Mouse (Mus musculus) hindbrain, embryonic 13.5 days (tissue): Measurements from ENCODE around the gene Moxd1. TPM values are rescaled to one million over a fixed set of nuclear protein-coding genes. Genes with fewer than 3 reads are reported as not detected.

ENCODE experiments used
- ATAC-seq: fragments of 200-750 bp; cut with Nextera tagmentation; 2 replicates; pipeline ENCODE4 v1.8.0; 2017; ENCODE audit warnings: moderate TSS enrichment; ENCODE audit not compliant: low FRiP score
- H3K27ac ChIP-seq: fragments of 300-500 bp; sonication (generic); 2 replicates; pipeline ENCODE4 v1.5.1; 2015; ENCODE audit warnings: inconsistent platforms, mild to moderate bottlenecking, moderate library complexity
- H3K27me3 ChIP-seq: fragments of 300-500 bp; sonication (generic); 2 replicates; pipeline ENCODE4 v1.6.1; 2015; ENCODE audit warnings: mild to moderate bottlenecking, inconsistent platforms
- H3K36me3 ChIP-seq: fragments of 300-500 bp; sonication (generic); 2 replicates; pipeline ENCODE4 v1.6.1; 2015; ENCODE audit warnings: mild to moderate bottlenecking, inconsistent platforms
- H3K4me1 ChIP-seq: fragments of 300-500 bp; sonication (generic); replicated peaks from 2 replicates; pipeline ENCODE4 v1.6.1; 2015; ENCODE audit warnings: inconsistent platforms
- H3K4me2 ChIP-seq: fragments of 300-500 bp; sonication (generic); 2 replicates; pipeline ENCODE4 v1.6.1; 2015; ENCODE audit warnings: inconsistent platforms, mild to moderate bottlenecking, moderate library complexity
- H3K4me3 ChIP-seq: fragments of 300-500 bp; sonication (generic); 2 replicates; pipeline ENCODE4 v1.5.1; 2015; ENCODE audit warnings: mild to moderate bottlenecking, inconsistent platforms
- H3K9ac ChIP-seq: fragments of 300-500 bp; sonication (generic); 2 replicates; pipeline ENCODE4 v1.6.1; 2015; ENCODE audit warnings: mild to moderate bottlenecking, inconsistent platforms
- H3K9me3 ChIP-seq: fragments of 300-500 bp; sonication (generic); 2 replicates; pipeline ENCODE4 v1.6.1; 2016; ENCODE audit warnings: inconsistent platforms
- WGBS: fragments of 180-500 bp; shearing (Covaris S2); methylation state at CpG from one replicate; pipeline ENCODE4 v1.1.7; 2015; 5-methylcytosine and 5-hydroxymethylcytosine counted together
- polyA plus RNA-seq: library from polyadenylated mRNA; unstranded; fragments of >200 nt; fragmentation: Nextera tagmentation; extraction: Ambion mirVana; gene quantifications from 2 replicates; pipeline ENCODE4 v1.2.1, GENCODE M21; 2015

Moxd1 gene
- polyA plus RNA-seq, 1 experiment from 2014 or later: 8.6 TPM

DNA sequence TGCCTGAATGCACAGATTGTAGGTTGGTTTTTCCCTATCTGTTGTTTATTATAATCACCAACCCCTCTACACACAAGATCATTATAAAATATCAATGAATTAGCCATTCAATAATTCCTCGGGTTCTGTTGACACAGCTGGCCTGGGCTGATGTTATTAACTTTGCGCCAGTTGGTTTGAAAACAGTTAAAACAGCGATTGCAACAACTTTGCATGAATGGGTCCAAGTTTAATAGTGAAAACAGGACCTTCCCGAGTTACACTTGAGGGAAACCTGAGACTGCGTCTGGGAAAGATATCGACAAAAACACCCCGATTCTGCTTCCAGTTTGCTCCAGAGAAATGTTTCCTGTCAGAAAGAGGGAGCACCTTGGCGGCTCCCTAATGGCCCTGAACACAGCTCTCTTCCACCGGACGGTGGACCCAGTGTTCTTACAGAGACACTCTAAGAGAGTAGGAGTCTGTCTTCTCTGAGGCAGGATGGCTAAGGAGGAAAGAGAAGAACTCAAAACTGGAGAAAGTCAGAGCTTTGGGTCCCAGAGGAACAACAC lies 116.4 kb downstream of the Moxd1 start:
- H3K9ac ChIP-seq: no peak overlapping the region
- no peak overlapping the region for H3K4me2 ChIP-seq
- no peak for ATAC-seq
- H3K27me3 ChIP-seq: no peaks in the 10 kb centered on the region
- H3K36me3 ChIP-seq: no peaks in the 10 kb centered on the region
- no peaks in the 10 kb centered on the region for H3K9me3 ChIP-seq
- H3K4me1 ChIP-seq: no peaks in the 10 kb centered on the region
- H3K27ac ChIP-seq: no peak overlapping the region
- 88% methylated on average over 10 of the region's 10 CpGs for WGBS
- no peak overlapping the region for H3K4me3 ChIP-seq

DNA sequence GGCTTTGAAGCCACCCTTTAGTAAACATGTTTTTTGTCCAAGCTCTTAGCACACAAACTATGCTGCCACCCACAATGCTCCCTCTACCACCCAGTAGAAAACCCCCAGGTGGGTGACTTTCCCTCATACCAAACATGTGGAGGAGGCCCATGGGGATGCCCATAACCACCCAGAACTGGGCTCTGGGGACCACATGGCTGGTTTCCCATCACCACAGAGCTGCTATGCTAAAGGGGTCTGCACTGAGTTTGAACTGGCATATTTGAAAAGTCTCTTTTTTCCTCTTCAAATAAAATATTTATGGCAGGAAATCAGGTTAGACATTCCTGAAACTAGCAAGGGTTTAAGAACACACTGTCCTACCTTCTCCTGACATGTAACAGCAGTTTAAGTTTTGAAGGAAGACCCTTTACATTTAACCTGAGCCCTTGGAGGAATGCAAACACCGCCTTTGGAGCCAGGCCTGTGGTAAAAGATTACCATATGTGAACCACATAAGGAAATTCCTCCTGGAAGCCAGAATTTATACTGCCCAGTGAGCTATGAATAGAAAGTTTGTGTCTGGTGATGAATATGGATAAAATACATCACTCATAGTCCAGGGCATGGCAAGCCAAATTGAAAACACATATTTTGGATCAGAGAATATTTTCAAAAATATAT lies 117.4 kb downstream of the Moxd1 start:
- Histone ChIP-seq H3K4me1 (no peaks in the 10 kb centered on the region), H3K4me2 (no peak overlapping the region), H3K27me3 (no peaks in the 10 kb centered on the region), H3K4me3 (no peak overlapping the region), H3K9me3 (no peaks in the 10 kb centered on the region), H3K36me3 (no peaks in the 10 kb centered on the region), H3K9ac (no peak overlapping the region), H3K27ac (no peak overlapping the region)
- WGBS: 73% methylated on average over 1 of the region's 1 CpGs
- no peak for ATAC-seq

DNA sequence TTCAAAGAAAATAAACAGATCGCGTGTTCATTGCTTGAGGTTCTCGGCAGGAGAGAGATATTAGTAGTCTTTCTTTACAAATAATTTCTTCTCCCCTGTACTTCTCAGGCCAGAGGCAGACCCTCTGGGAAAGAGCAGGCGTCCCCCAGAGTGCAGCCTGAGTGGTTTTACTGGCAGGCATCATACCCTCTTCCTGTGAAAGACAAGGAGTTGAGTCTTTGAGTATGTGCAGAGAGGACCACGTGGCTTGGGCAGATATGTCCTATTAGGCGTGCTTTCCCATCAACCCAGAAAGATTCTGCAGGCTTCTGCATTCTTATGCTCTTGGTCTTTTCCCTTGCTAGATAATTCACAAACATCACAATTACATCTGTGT lies 117.9 kb downstream of the Moxd1 start:
- Histone ChIP-seq H3K4me2 (no peak overlapping the region), H3K4me3 (no peak overlapping the region), H3K27me3 (no peaks in the 10 kb centered on the region), H3K4me1 (no peaks in the 10 kb centered on the region), H3K36me3 (no peaks in the 10 kb centered on the region), H3K9me3 (no peaks in the 10 kb centered on the region), H3K27ac (no peak overlapping the region), H3K9ac (no peak overlapping the region)
- WGBS: 84% methylated on average over 6 of the region's 6 CpGs
- no peak for ATAC-seq

DNA sequence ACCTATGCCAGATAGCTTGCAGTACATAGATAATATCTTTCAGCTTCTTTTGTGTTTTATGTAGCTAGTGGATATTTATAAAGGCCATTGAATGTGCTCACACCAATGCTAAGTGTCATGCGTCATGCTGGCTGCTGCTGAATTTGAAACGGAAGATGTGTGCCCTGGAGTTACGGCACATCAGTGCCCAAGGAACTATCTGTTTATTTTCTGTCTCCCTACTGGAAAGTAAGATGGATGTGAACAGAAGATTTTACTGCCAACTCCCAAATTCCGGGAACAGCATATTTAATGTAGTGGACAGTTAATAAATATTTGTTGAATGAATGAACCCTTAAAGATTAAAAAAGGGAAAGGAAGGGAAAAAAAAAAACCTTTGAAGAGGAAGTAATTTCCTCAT lies 119.8 kb downstream of the Moxd1 start:
- H3K4me1 ChIP-seq: no peaks in the 10 kb centered on the region
- 62% methylated on average over 4 of the region's 4 CpGs for WGBS
- H3K27me3 ChIP-seq: no peaks in the 10 kb centered on the region
- H3K27ac ChIP-seq: no peak overlapping the region
- ATAC-seq: no peak
- H3K9me3 ChIP-seq: no peaks in the 10 kb centered on the region
- H3K4me3 ChIP-seq: no peak overlapping the region
- no peak overlapping the region for H3K4me2 ChIP-seq
- no peak overlapping the region for H3K9ac ChIP-seq
- H3K36me3 ChIP-seq: no peaks in the 10 kb centered on the region

Other genes starting within 250 kb of the Moxd1 start
- gene Taar6, start 237.9 kb upstream of the Moxd1 start, polyA plus RNA-seq: not detected in 2 replicates
- gene Taar7a, start 230.0 kb upstream of the Moxd1 start, polyA plus RNA-seq: not detected in 2 replicates
- gene Taar7b, start 223.6 kb upstream of the Moxd1 start, polyA plus RNA-seq: not detected in 2 replicates
- gene Taar7d, start 196.3 kb upstream of the Moxd1 start, polyA plus RNA-seq: not detected in 2 replicates
- gene Taar7e, start 185.9 kb upstream of the Moxd1 start, polyA plus RNA-seq: not detected in 2 replicates
- not detected in 2 replicates for gene Taar7f, start 174.0 kb upstream of the Moxd1 start, polyA plus RNA-seq
- gene Taar8a, start 147.0 kb upstream of the Moxd1 start, polyA plus RNA-seq: not detected in 2 replicates
- not detected in 2 replicates for gene Taar8b, start 131.2 kb upstream of the Moxd1 start, polyA plus RNA-seq
- not detected in 2 replicates for gene Taar8c, start 121.6 kb upstream of the Moxd1 start, polyA plus RNA-seq
- gene Taar9, start 114.0 kb upstream of the Moxd1 start, polyA plus RNA-seq: not detected in 2 replicates
- 273 and 279 TPM in 2 replicates for gene Stx7, start 74.2 kb upstream of the Moxd1 start, polyA plus RNA-seq